In genomic region chr9:64934015-64934754, GRCm38 (mm10) we compare ENCODE assay signal across 10 mouse cellular contexts. TPM values are rescaled to one million over a fixed set of nuclear protein-coding genes. Genes with fewer than 3 reads are reported as not detected.
A peak's percentile ranks its signal among the peaks of the same experiment; 100 is the strongest.
DNase-seq lines count a peak whose midpoint lies in the region; ATAC-seq lines count a peak whose summit lies in the region.
"Had no signal": no experiment of that assay in that cellular context is flagged by ENCODE, and none has a peak within 500 bp of the region (broad histone marks: within the 10 kb centered on the region; RNA-seq: fewer than 3 reads in every experiment).

No protein-coding gene starts in this region.

- 65% methylated on average over 15 of the region's 15 CpGs for WGBS in forebrain, embryonic 11.5 days
- 69% methylated on average over 15 of the region's 15 CpGs for WGBS in forebrain, embryonic 13.5 days
- 32% methylated on average over 15 of the region's 15 CpGs for WGBS in lung, embryonic 15.5 days

- H3K4me3 ChIP-seq in forebrain, embryonic 11.5 days (ENCODE audit: low read depth, low read length) = no peak overlapping the region
- no peak overlapping the region for H3K4me3 ChIP-seq in forebrain, embryonic 13.5 days
- H3K4me3 ChIP-seq in lung, embryonic 15.5 days = no peak overlapping the region

- H3K27ac ChIP-seq in forebrain, embryonic 11.5 days (ENCODE audit: low read depth, low read length) = no peak overlapping the region
- H3K27ac ChIP-seq in forebrain, embryonic 13.5 days = no peak overlapping the region
- peak overlapping the region; percentile 35; the same call in 1 of the 2 replicates for H3K27ac ChIP-seq in lung, embryonic 15.5 days

- no peaks in the 10 kb centered on the region for H3K9me3 ChIP-seq in forebrain, embryonic 11.5 days (ENCODE audit: control insufficient read depth, low read length)
- no peaks in the 10 kb centered on the region for H3K9me3 ChIP-seq in forebrain, embryonic 13.5 days (replicated peaks)
- no peaks in the 10 kb centered on the region for H3K9me3 ChIP-seq in lung, embryonic 15.5 days

- DNase-seq in forebrain, embryonic 11.5 days (ENCODE audit: low spot score) = peak; percentile 48
- peak; percentile 33 for DNase-seq in cerebellum, adult 8-10 months
- DNase-seq in heart, adult 18-20 months = peak; percentile 77 to 84
- DNase-seq in kidney, adult 9 months = peak; percentile 73
- DNase-seq in natural killer cell, adult 2 months (ENCODE audit: low spot score in 2 of 2) = no peak
- no peak for DNase-seq in left cerebral cortex, adult 18-20 months (ENCODE audit: low spot score in 2 of 2)

- no peaks in the 10 kb centered on the region for H3K4me1 ChIP-seq in forebrain, embryonic 11.5 days (replicated peaks; ENCODE audit: control insufficient read depth, insufficient read depth, low read length)
- H3K4me1 ChIP-seq in forebrain, embryonic 13.5 days = 0 out of 2 replicates have a peak, but pooled peaks cover 6% of the 10 kb centered on the region
- H3K4me1 ChIP-seq in lung, embryonic 15.5 days = peaks cover 22% of the 10 kb centered on the region

- H3K36me3 ChIP-seq in forebrain, embryonic 11.5 days (ENCODE audit: control insufficient read depth, insufficient read depth, low read length) = no peaks in the 10 kb centered on the region
- no peaks in the 10 kb centered on the region for H3K36me3 ChIP-seq in forebrain, embryonic 13.5 days (ENCODE audit: poor library complexity, severe bottlenecking)
- no peaks in the 10 kb centered on the region for H3K36me3 ChIP-seq in lung, embryonic 15.5 days

- ATAC-seq in forebrain, embryonic 11.5 days (replicated peaks; ENCODE audit: low FRiP score) = no peak
- no peak for ATAC-seq in forebrain, embryonic 13.5 days
- peak; percentile 50; the same call in 1 of the 2 replicates for ATAC-seq in lung, embryonic 15.5 days (ENCODE audit: borderline replicate concordance, extremely low read depth, low FRiP score, low TSS enrichment)

- H3K27me3 ChIP-seq in forebrain, embryonic 11.5 days (ENCODE audit: control insufficient read depth, insufficient read depth, low read length) = no peaks in the 10 kb centered on the region
- H3K27me3 ChIP-seq in forebrain, embryonic 13.5 days = no peaks in the 10 kb centered on the region
- no peaks in the 10 kb centered on the region for H3K27me3 ChIP-seq in lung, embryonic 15.5 days

- no peak overlapping the region for H3K9ac ChIP-seq in forebrain, embryonic 11.5 days (ENCODE audit: low read length)
- H3K9ac ChIP-seq in forebrain, embryonic 13.5 days = no peak overlapping the region
- no peak overlapping the region for H3K9ac ChIP-seq in lung, embryonic 15.5 days

- H3K4me2 ChIP-seq in forebrain, embryonic 11.5 days (ENCODE audit: low read depth, low read length, severe bottlenecking) = no peak overlapping the region
- no peak overlapping the region for H3K4me2 ChIP-seq in forebrain, embryonic 13.5 days
- no peak overlapping the region for H3K4me2 ChIP-seq in lung, embryonic 15.5 days

RNA-seq across cellular contexts. Expression of gene Slc24a1, which starts 17.2 kb away (rescaled TPM):
- polyA plus RNA-seq in forebrain, embryonic 11.5 days (2014; fragmentation: Nextera tagmentation; extraction: Ambion mirVana) = 0.05 and 0.07 TPM in 2 replicates
- polyA plus RNA-seq in forebrain, embryonic 13.5 days (2015; fragmentation: Nextera tagmentation; extraction: Ambion mirVana) = 0.05 and 0.08 TPM in 2 replicates
- total RNA-seq in heart, adult 18-20 months (2021) = under 1 TPM; 0.15 to 0.27 TPM
- 0.06 and 0.07 TPM in 2 replicates for polyA plus RNA-seq in lung, embryonic 15.5 days (2015; fragmentation: Nextera tagmentation; extraction: Ambion mirVana)
- under 1 TPM; 0.07 to 0.16 TPM for total RNA-seq in left cerebral cortex, adult 18-20 months (2021)
- total RNA-seq: hematopoietic stem cell, adult 5-6 weeks had no signal
- polyA plus RNA-seq: C2C12 had no signal

RNA-seq across cellular contexts. Expression of gene Ints14, which starts 26.5 kb away (rescaled TPM):
- polyA plus RNA-seq in forebrain, embryonic 11.5 days (2014; fragmentation: Nextera tagmentation; extraction: Ambion mirVana) = 74.1 and 77.0 TPM in 2 replicates
- polyA plus RNA-seq in forebrain, embryonic 13.5 days (2015; fragmentation: Nextera tagmentation; extraction: Ambion mirVana) = 50.4 and 57.4 TPM in 2 replicates
- 10 to 100 TPM; 14.2 to 14.5 TPM for total RNA-seq in heart, adult 18-20 months (2021)
- 53.8 and 57.0 TPM in 2 replicates for polyA plus RNA-seq in lung, embryonic 15.5 days (2015; fragmentation: Nextera tagmentation; extraction: Ambion mirVana)
- total RNA-seq in left cerebral cortex, adult 18-20 months (2021) = 10 to 100 TPM; 18.5 to 18.8 TPM

Comparison
In these comparisons a context has a peak if more than half of its experiments do, and no peak if none do; other contexts are left out.
1. DNase-seq: peak in forebrain, embryonic 11.5 days (single experiment), cerebellum, adult 8-10 months (single experiment), heart, adult 18-20 months (2 of 2) and kidney, adult 9 months (single experiment); none in natural killer cell, adult 2 months (0 of 2) and left cerebral cortex, adult 18-20 months (0 of 2).